Mouse (Mus musculus): ENCODE results near the gene Olfr992.
"Not testable (repeated sequence)": the region's sequence is repeated elsewhere in the genome, so short reads cannot be mapped to it uniquely, and the experiment has no call there.

The Olfr992 gene

DNA sequence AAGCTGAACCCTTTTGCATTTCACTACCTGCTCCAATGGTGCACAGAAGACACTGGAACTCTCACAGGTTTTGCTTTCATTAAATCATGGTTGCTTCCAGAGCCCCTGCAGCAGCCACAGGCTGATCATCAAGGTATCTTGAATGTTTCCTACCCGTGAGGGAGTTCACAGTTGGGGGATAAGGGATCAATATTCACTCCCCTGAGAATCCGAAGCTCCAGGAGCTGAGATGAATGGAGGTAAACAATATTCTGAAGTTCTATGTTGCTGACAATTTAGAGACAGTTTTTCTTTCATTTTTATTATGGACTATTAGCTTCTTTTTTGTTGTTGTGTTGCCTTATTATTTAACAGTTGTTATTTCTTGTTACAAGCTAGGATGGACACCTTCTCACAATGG, at the start of gene Olfr992:
Olfr992 (minus strand) TSS at position 101 of the 400 bp plus-strand sequence.
- DNase-seq (ENCODE audit: low spot score), result no peak

DNA sequence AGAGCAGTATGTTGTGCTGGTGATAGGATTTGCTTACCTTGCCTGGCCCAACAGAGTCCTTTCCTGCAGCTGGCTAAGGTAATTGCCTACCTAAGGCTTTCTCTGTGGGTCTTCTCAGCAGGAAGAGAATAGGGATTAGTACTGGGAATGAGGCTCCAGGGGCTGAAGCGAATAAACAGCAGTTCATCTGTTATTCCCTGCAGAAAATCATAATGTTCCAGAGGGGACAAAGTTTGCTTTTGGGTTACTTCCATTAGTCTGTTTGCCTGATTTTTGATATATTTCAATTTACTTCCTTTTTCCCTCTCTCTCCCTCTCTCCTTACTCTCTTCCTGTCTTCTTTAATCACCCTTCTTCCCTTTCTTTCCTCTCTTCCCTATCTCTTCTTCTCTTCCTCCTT, 34.3 kb upstream of the Olfr992 start, which contains the start of gene Olfr995:
Olfr995 (minus strand) TSS at position 101 of the 400 bp plus-strand sequence.
- no peak for DNase-seq (ENCODE audit: low spot score)

DNA sequence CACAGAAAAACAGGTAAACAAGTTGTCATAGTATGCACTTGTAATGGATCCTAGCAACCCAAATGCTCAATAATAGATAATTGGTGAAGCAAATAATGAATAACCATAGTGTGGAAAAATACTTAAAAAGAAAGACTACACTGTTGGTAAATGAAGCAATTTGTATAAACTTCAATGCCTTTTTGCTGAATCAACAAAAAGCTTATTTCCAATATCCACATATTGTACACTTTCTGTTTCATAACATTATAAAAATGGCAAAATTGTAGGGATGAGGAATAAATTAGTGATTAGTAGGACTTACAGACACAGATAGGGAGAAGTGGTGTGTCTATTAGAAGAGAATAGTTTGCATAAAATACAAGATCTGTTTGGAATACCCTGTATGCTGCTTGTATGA, 33.3 kb upstream of the Olfr992 start:
- no peak for DNase-seq (ENCODE audit: low spot score)

DNA sequence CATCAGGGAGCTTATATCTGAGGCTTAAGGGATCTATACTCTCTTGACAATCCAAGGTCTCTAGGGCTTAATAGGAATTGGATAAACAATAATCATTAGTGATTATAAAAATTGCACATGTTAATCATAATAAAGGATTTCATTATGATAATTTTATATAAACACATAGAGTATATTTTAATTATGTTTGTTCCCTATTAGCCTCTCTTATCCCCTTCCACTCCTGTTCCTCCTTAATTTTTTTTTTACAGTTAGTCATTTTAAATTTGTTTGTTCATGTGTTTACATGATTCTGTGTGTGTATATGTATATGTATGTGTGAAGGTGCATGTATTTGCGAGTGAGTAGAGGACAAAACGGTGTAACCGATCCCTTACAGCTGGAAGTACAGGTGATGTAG, 27.1 kb upstream of the Olfr992 start, which contains the start of gene Olfr994:
Olfr994 (minus strand) TSS at position 101 of the 400 bp plus-strand sequence.
- DNase-seq (ENCODE audit: low spot score), result no peak

DNA sequence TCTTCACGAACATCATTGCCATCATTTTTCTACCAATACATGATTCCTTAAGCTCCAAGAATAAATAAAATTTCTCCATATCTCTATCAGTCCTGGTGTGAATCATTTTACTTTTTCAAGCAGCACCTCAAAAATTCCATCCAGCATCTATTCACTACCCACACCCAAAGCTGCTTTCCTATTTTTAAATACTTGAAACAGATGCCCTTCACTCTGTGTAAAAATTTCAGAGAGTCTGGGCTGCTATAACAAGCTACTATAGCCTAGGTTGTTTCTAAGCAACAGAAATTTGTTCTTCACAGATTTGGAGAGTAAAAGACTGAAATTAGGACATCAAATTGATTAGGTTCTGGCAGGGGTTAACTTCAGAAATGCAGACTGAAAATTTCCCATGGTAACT, 16.6 kb upstream of the Olfr992 start:
- peak; percentile 43 for DNase-seq (ENCODE audit: low spot score)

DNA sequence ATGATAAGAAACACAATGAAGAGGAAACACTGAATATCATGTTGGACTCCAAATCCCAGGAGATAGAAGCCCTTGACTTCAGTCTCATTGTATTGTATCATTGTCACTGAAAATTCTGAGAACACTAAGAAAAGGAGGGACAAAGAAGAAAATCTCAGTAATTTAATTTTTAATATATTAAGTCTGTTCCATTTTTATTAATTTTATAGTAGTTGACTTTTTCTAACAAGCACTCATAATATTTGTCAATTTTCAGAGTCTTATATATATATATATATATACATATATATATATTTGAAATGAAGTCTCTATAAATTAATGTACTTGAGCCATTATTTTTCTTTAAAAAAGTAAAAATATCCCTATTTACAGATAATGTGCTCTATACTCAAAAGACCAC, 5.5 kb upstream of the Olfr992 start, which contains the start of gene Olfr993:
Olfr993 (minus strand) TSS at position 101 of the 400 bp plus-strand sequence.
- DNase-seq (ENCODE audit: low spot score), result no peak

DNA sequence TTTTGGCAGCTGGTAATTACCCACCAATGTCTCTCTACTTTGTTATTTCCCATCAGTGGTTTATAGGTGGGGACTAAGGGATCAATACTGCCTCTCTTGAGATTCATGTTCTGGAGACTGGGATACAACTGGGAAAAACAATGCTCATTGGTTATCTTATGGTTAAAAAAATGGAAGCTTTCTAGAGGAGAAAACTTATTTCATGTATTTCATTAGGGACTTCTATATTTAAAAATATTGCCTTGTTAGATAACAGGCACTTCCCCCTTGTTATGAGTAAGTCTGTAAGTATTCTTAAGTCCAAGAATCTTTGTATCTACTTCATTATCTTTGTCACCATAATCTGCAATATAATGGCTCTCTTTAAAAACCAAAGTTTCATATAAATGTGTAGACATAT, 46.1 kb downstream of the Olfr992 start, which contains the start of gene Olfr988:
Olfr988 (minus strand) TSS at position 101 of the 400 bp plus-strand sequence.
- not testable (repeated sequence) for DNase-seq (ENCODE audit: low spot score)

All from layer of hippocampus, adult 9-10 months (tissue).